Mouse (Mus musculus) erythroid progenitor cell, adult 5-6 weeks (primary cell): ENCODE data around the gene Bcl2a1d. TPM values are rescaled to one million over a fixed set of nuclear protein-coding genes. Genes with fewer than 3 reads are reported as not detected.
"Not testable (repeated sequence)": the region's sequence is repeated elsewhere in the genome, so short reads cannot be mapped to it uniquely, and the experiment has no call there.

ENCODE experiments used
- ATAC-seq: replicated peaks from 2 replicates; pipeline ENCODE4 v1.8.0; 2016; ENCODE audit warnings: moderate number of reproducible peaks, mild to moderate bottlenecking, moderate TSS enrichment, inconsistent platforms; ENCODE audit not compliant: poor library complexity, low FRiP score, severe bottlenecking
- total RNA-seq, 2 experiments: library from RNA; stranded (forward) in 1 of 2; stranded (reverse) in 1 of 2; fragments of 150-400 nt in 1 of 2; fragments of 186-747, 209-891 nt in 1 of 2; gene quantifications; 2 replicates each; pipeline versions ENCODE4 v1.2.3 to v1.2.4; 2015 to 2017; ENCODE audit warnings: low replicate concordance in 2 of 2

Bcl2a1d gene
- total RNA-seq, 2 experiments from 2014 or later, result 3.1 to 11.3 TPM

DNA sequence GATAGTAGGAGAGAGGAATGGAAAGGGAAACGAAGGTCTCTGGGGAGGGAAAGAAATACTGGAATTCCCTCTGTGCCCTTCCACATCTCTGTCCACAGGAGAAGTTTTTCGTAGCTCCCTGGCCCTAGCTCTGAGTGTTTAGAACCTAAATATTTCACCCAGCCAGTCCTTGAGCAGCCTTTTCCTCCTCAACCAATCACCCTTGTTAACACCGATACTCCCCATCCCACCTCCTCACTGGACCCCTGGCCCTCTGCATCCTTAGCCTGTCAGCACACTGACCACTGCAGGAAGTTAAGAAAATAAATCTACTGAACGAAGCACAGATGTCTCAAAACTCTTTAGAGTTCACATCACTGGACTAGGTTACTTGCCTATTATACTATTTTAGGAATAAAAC is 25.0 kb downstream of the Bcl2a1d start:
- ATAC-seq, result no peak

DNA sequence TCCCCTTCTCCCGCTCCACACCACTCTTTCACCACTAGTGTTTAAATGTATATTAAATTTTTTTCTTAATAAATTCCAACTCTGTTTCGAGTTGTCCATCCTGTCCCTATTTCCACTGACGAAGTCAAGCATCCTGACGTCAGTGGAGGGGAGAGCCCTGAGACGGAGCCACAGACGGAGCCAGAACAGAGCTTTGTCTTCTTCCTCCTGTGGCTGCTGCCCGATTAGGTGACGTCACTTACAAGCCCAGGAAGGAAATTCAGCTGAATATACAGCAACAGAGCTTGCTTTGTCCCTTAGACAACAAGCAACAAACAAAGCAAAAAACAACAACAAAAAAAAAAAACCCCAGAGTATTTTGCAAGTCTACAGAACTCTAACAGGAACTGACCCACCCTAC is 26.6 kb downstream of the Bcl2a1d start:
- ATAC-seq, result not testable (repeated sequence)

DNA sequence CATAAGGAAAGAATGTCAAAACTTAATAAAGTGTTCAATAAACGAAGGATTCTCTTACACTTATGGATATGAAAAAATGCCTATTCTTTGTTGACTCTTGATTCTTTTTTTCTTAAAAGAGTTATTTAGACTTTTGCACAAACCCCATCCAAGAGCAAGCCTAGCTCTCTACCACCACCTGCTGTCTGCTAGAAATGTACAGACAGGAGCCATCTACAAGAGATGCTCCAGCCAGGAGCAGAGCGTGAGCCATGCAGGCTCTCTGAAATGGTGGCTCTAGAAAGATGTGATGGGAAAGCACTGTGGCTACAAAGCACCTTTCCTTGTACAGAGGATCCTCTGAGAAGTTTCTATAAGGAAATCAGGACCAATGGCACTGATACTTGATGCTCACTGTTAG is 33.0 kb downstream of the Bcl2a1d start:
- not testable (repeated sequence) for ATAC-seq

DNA sequence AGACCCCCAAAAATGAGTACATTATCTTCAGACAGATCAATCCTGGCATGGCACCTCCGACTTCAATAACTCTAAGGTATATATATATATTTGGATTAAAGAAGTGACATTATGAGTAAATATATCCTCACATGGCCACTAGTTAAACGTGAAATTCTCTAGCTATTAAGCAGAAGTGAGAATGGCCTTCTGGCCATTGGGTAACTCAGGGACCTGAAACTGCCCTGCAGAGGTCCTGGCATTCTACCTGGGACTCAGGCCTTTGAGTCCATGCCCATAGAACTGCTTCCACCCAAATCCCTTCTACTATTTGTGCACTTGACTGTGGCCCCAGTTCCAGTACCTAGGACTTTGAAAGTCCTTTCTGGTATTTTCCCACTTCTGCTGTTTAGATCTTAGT is 40.4 kb downstream of the Bcl2a1d start:
- not testable (repeated sequence) for ATAC-seq

DNA sequence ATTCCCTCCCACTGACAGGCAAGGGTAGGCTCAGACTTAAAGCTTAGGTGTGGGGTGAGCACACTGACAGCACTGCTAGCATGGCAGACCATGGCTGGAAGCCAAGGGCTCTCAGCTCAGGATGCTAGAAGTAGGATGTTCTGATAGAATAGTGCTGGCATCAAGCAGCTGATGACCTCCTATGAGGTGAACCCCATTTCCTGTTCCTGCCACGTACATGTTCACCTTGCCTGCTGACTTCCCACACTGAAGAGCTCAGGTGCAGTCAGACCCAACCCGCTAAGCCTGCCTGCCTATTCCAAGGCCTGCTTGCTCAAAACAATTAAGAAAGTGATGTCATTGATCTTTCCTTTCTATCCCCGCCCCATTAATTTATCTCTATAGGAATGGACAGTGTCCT is 42.3 kb downstream of the Bcl2a1d start:
- ATAC-seq, result not testable (repeated sequence)

DNA sequence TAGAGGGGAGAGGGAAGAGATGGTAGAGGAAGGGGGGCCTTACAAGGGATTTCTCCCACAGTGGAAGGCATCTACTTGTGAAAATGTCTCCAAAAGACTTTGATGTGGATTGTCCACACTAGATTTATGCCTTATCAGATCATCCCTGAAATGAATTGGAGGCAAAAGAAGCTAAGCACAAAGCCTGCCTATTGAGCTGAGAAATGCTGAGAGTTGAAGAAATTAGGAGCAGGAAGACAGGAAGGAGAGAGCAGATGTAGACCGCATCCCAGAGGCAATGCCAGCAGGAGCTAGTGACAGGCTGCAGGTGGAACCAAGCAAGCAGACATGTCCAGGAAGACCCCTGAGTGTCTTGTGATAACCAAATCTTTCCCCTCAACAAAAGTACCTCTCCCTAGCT is 45.0 kb downstream of the Bcl2a1d start:
- not testable (repeated sequence) for ATAC-seq

Other genes with a start within 250 kb of the Bcl2a1d start
- 80.0 and 119 TPM in 2 replicates for gene Syncrip, start 249.3 kb downstream of the Bcl2a1d start, total RNA-seq (2015; ENCODE audit: low replicate concordance)
- gene Syncrip, start 249.3 kb downstream of the Bcl2a1d start, total RNA-seq (2017; ENCODE audit: low replicate concordance), result 69.6 and 108 TPM in 2 replicates
- 18.0 and 32.7 TPM in 2 replicates for gene Zfp949, start 183.9 kb downstream of the Bcl2a1d start, total RNA-seq (2015; ENCODE audit: low replicate concordance)
- 27.9 and 35.7 TPM in 2 replicates for gene Zfp949, start 183.9 kb downstream of the Bcl2a1d start, total RNA-seq (2017; ENCODE audit: low replicate concordance)
- not detected in 2 replicates for gene Trim43a, start 151.0 kb downstream of the Bcl2a1d start, total RNA-seq (2015; ENCODE audit: low replicate concordance)
- gene Trim43a, start 151.0 kb downstream of the Bcl2a1d start, total RNA-seq (2017; ENCODE audit: low replicate concordance), result not detected in 2 replicates
- gene Mthfsl, start 11.6 kb downstream of the Bcl2a1d start, total RNA-seq (2015; ENCODE audit: low replicate concordance), result 10.9 and 19.1 TPM in 2 replicates
- 0.91 and 1.4 TPM in 2 replicates for gene Mthfsl, start 11.6 kb downstream of the Bcl2a1d start, total RNA-seq (2017; ENCODE audit: low replicate concordance)
- not detected in 2 replicates for gene Trim43c, start 107.2 kb upstream of the Bcl2a1d start, total RNA-seq (2015; ENCODE audit: low replicate concordance)
- gene Trim43c, start 107.2 kb upstream of the Bcl2a1d start, total RNA-seq (2017; ENCODE audit: low replicate concordance), result 0.13 TPM in 1 of 2 replicates, not detected in the other
- gene Bcl2a1a, start 225.0 kb upstream of the Bcl2a1d start, total RNA-seq (2015; ENCODE audit: low replicate concordance), result not detected in 2 replicates
- gene Bcl2a1a, start 225.0 kb upstream of the Bcl2a1d start, total RNA-seq (2017; ENCODE audit: low replicate concordance), result not detected in 2 replicates